Comparison of ENCODE assay signal across 12 mouse cellular contexts in the genomic region with DNA sequence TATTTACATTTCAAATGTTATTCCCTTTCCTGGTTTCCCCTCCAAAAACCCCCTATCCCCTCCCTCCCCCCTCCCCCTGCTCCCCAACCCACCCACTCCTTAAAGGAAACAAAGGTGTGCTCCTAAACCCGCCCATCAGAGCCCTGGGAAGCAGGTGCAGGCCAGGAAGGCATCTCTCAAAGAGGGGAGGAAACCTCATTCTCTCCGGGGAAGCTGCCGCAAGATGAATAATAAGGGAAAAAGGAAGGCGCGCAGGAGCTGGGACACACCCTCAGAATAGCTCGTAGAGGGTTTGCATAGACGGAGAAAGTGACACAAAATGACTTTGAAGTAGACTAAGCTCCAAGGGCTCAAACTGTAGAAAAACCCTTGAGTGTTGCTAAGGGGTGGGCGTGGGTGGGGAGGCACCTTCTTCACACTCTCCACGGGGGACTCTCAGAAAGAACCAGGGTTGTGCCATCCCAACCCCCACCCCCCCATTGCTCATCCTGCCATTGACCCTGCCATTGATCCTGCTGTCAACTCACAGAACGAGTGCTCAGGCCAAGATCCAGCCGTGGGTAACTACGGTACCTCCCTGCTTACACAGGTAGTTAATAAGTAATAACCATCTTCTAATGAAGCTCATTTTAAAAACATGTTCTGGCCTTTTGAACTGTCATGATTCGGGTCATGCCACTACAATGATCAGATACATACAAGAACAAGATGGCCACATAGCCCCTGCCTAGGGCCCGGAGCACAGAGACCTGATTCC. TPM values are rescaled to one million over a fixed set of nuclear protein-coding genes. Genes with fewer than 3 reads are reported as not detected.
DNase-seq lines count a peak whose midpoint lies in the region; ATAC-seq and TF ChIP-seq lines count a peak whose summit lies in the region.
"Had no signal": no experiment of that assay in that cellular context is flagged by ENCODE, and none has a peak within 500 bp of the region (broad histone marks: within the 10 kb centered on the region; RNA-seq: fewer than 3 reads in every experiment).

No protein-coding gene starts in this region.

- no peak overlapping the region for H3K4me3 ChIP-seq in heart, embryonic 11.5 days (ENCODE audit: low read depth, low read length)
- H3K4me3 ChIP-seq in lung, embryonic 14.5 days (ENCODE audit: low read depth, low read length): no peak overlapping the region
- no peak overlapping the region for H3K4me3 ChIP-seq in lung, postnatal 0 days (ENCODE audit: low read depth, low read length)
- no peak overlapping the region for H3K4me3 ChIP-seq in forebrain, postnatal 0 days (ENCODE audit: low read depth, low read length)
- H3K4me3 ChIP-seq in stomach, embryonic 15.5 days (replicated peaks): no peak overlapping the region
- H3K4me3 ChIP-seq: embryonic facial prominence, embryonic 12.5 days; left cerebral cortex, adult 2 months had no signal

- 24% methylated on average over 14 of the region's 14 CpGs for WGBS in heart, embryonic 11.5 days (ENCODE audit: insufficient replicate concordance)
- WGBS in lung, embryonic 14.5 days: 17% methylated on average over 14 of the region's 14 CpGs
- WGBS in lung, postnatal 0 days: 29% methylated on average over 14 of the region's 14 CpGs
- 43% methylated on average over 14 of the region's 14 CpGs for WGBS in forebrain, postnatal 0 days
- WGBS in stomach, embryonic 15.5 days: 24% methylated on average over 14 of the region's 14 CpGs

- H3K9me3 ChIP-seq in heart, embryonic 11.5 days (replicated peaks; ENCODE audit: control insufficient read depth, low read length): no peaks in the 10 kb centered on the region
- H3K9me3 ChIP-seq in lung, embryonic 14.5 days (ENCODE audit: low read depth, low read length): no peaks in the 10 kb centered on the region
- H3K9me3 ChIP-seq in lung, postnatal 0 days (ENCODE audit: low read length): no peaks in the 10 kb centered on the region
- H3K9me3 ChIP-seq in forebrain, postnatal 0 days (ENCODE audit: low read length): no peaks in the 10 kb centered on the region
- H3K9me3 ChIP-seq in stomach, embryonic 15.5 days: no peaks in the 10 kb centered on the region
- H3K9me3 ChIP-seq: embryonic facial prominence, embryonic 12.5 days had no signal

- H3K4me1 ChIP-seq in heart, embryonic 11.5 days (ENCODE audit: control insufficient read depth, insufficient read depth, low read length): 0 out of 2 replicates have a peak, but pooled peaks cover 2% of the 10 kb centered on the region
- no peaks in the 10 kb centered on the region for H3K4me1 ChIP-seq in lung, embryonic 14.5 days (ENCODE audit: insufficient read depth)
- H3K4me1 ChIP-seq in lung, postnatal 0 days (ENCODE audit: insufficient read depth, low read depth, low read length): no peaks in the 10 kb centered on the region
- 0 out of 2 replicates have a peak, but pooled peaks cover 3% of the 10 kb centered on the region for H3K4me1 ChIP-seq in forebrain, postnatal 0 days (ENCODE audit: insufficient read depth)
- no peaks in the 10 kb centered on the region for H3K4me1 ChIP-seq in stomach, embryonic 15.5 days
- H3K4me1 ChIP-seq: embryonic facial prominence, embryonic 12.5 days had no signal

- no peaks in the 10 kb centered on the region for H3K36me3 ChIP-seq in heart, embryonic 11.5 days (ENCODE audit: control insufficient read depth, insufficient read depth, low read length)
- no peaks in the 10 kb centered on the region for H3K36me3 ChIP-seq in lung, embryonic 14.5 days (ENCODE audit: insufficient read depth)
- peaks cover 2% of the 10 kb centered on the region; the same call in 1 of the 2 replicates for H3K36me3 ChIP-seq in lung, postnatal 0 days (ENCODE audit: insufficient read depth, low read length)
- H3K36me3 ChIP-seq in forebrain, postnatal 0 days (ENCODE audit: insufficient read depth): no peaks in the 10 kb centered on the region
- H3K36me3 ChIP-seq in stomach, embryonic 15.5 days: 0 out of 2 replicates have a peak, but pooled peaks cover 4% of the 10 kb centered on the region
- H3K36me3 ChIP-seq: embryonic facial prominence, embryonic 12.5 days had no signal

- DNase-seq in heart, adult 8-10 months (ENCODE audit: low spot score): no peak
- no peak for DNase-seq in lung, embryonic 14.5 days
- no peak for DNase-seq in lung, postnatal 0 days (ENCODE audit: low spot score)
- peak; percentile 13 for DNase-seq in forebrain, postnatal 0 days
- DNase-seq in layer of hippocampus, adult 8-10 months (ENCODE audit: low spot score in 2 of 2): no peak
- no peak for DNase-seq in right cerebral cortex, postnatal 10 days (ENCODE audit: low spot score in 2 of 2)
- DNase-seq: cerebellum, adult 9-11 months had no signal

- no peak for TF ChIP-seq CTCF in lung, embryonic 14.5 days (IDR thresholded peaks at IDR 0.05; ENCODE audit: low read depth)
- TF ChIP-seq CTCF in lung, postnatal 0 days (IDR thresholded peaks at IDR 0.05): no peak
- TF ChIP-seq CTCF in forebrain, postnatal 0 days (IDR thresholded peaks at IDR 0.05; ENCODE audit: low read depth): no peak

- H3K27me3 ChIP-seq in heart, embryonic 11.5 days (ENCODE audit: control insufficient read depth, insufficient read depth, low read length): peaks cover 5% of the 10 kb centered on the region; the same call in 1 of the 2 replicates
- no peaks in the 10 kb centered on the region for H3K27me3 ChIP-seq in lung, embryonic 14.5 days (ENCODE audit: insufficient read depth, low read length)
- H3K27me3 ChIP-seq in lung, postnatal 0 days (replicated peaks; ENCODE audit: insufficient read depth, low read length): no peaks in the 10 kb centered on the region
- H3K27me3 ChIP-seq in forebrain, postnatal 0 days (ENCODE audit: insufficient read depth, low read length): no peaks in the 10 kb centered on the region
- H3K27me3 ChIP-seq in stomach, embryonic 15.5 days (replicated peaks): no peaks in the 10 kb centered on the region

- TF ChIP-seq EP300 in lung, postnatal 0 days (IDR thresholded peaks at IDR 0.05): no peak

- H3K9ac ChIP-seq in heart, embryonic 11.5 days (ENCODE audit: low read depth, low read length): no peak overlapping the region
- H3K9ac ChIP-seq in lung, embryonic 14.5 days: no peak overlapping the region
- no peak overlapping the region for H3K9ac ChIP-seq in lung, postnatal 0 days (replicated peaks; ENCODE audit: low read depth)
- H3K9ac ChIP-seq in forebrain, postnatal 0 days: 0 out of 2 replicates have a peak overlapping the region, but pooled peaks have one; percentile 25
- no peak overlapping the region for H3K9ac ChIP-seq in stomach, embryonic 15.5 days
- H3K9ac ChIP-seq: embryonic facial prominence, embryonic 12.5 days; liver, embryonic 14.5 days had no signal

- no peak overlapping the region for H3K27ac ChIP-seq in heart, embryonic 11.5 days (ENCODE audit: low read depth, low read length)
- no peak overlapping the region for H3K27ac ChIP-seq in lung, embryonic 14.5 days (ENCODE audit: low read depth)
- no peak overlapping the region for H3K27ac ChIP-seq in lung, postnatal 0 days (ENCODE audit: low read length)
- H3K27ac ChIP-seq in forebrain, postnatal 0 days (ENCODE audit: low read depth, low read length): no peak overlapping the region
- no peak overlapping the region for H3K27ac ChIP-seq in stomach, embryonic 15.5 days
- H3K27ac ChIP-seq: embryonic facial prominence, embryonic 12.5 days; left cerebral cortex, adult 2 months; liver, embryonic 14.5 days had no signal

- H3K4me2 ChIP-seq in heart, embryonic 11.5 days: peak overlapping the region; percentile 51; the same call in 1 of the 2 replicates
- peak overlapping the region; percentile 39; the same call in 1 of the 2 replicates for H3K4me2 ChIP-seq in lung, embryonic 14.5 days
- no peak overlapping the region for H3K4me2 ChIP-seq in lung, postnatal 0 days (replicated peaks; ENCODE audit: low read depth, low read length)
- H3K4me2 ChIP-seq in forebrain, postnatal 0 days (ENCODE audit: low read depth): peak overlapping the region; percentile 46
- 0 out of 2 replicates have a peak overlapping the region, but pooled peaks have one; percentile 2 for H3K4me2 ChIP-seq in stomach, embryonic 15.5 days
- H3K4me2 ChIP-seq: embryonic facial prominence, embryonic 12.5 days had no signal

- ATAC-seq in heart, embryonic 11.5 days (replicated peaks; ENCODE audit: insufficient number of reproducible peaks, low FRiP score, low TSS enrichment): no peak
- no peak for ATAC-seq in lung, embryonic 14.5 days (ENCODE audit: insufficient read depth)
- ATAC-seq in lung, postnatal 0 days: no peak
- no peak; the same call in 1 of the 2 replicates for ATAC-seq in forebrain, postnatal 0 days
- no peak; the same call in 1 of the 2 replicates for ATAC-seq in stomach, embryonic 15.5 days (ENCODE audit: insufficient read depth, low FRiP score, low read depth)

RNA-seq across cellular contexts. Expression of gene Ddx58, which starts 18.4 kb away (rescaled TPM):
- 5.3 and 5.8 TPM in 2 replicates for polyA plus RNA-seq in heart, embryonic 11.5 days (2014; fragmentation: Nextera tagmentation; extraction: Ambion mirVana)
- 1 to 10 TPM; 6.3 to 9.0 (median 7.0) TPM for total RNA-seq in heart, adult 8-10 months (2022)
- polyA plus RNA-seq in lung, embryonic 14.5 days (2014; fragmentation: Nextera tagmentation; extraction: Ambion mirVana): 7.6 and 9.2 TPM in 2 replicates
- polyA plus RNA-seq in lung, postnatal 0 days (2015; fragmentation: Nextera tagmentation; extraction: Ambion mirVana): 15.3 and 18.1 TPM in 2 replicates
- total RNA-seq in forebrain, postnatal 0 days (2014; rRNA removed): 5.5 and 7.6 TPM in 2 replicates
- 1.7 and 2.8 TPM in 2 replicates for polyA plus RNA-seq in forebrain, postnatal 0 days (2015; fragmentation: Nextera tagmentation; extraction: Ambion mirVana)
- polyA plus RNA-seq in stomach, embryonic 15.5 days (2015; fragmentation: Nextera tagmentation; extraction: Ambion mirVana): 13.2 and 13.6 TPM in 2 replicates
- 1 to 10 TPM; 3.7 to 8.2 (median 6.8) TPM for total RNA-seq in layer of hippocampus, adult 8-10 months (2022)

RNA-seq across cellular contexts. Expression of gene Smim27, which starts 48.2 kb away (rescaled TPM):
- 29.0 and 32.0 TPM in 2 replicates for polyA plus RNA-seq in heart, embryonic 11.5 days (2014; fragmentation: Nextera tagmentation; extraction: Ambion mirVana)
- total RNA-seq in heart, adult 8-10 months (2022): 10 to 100 TPM; 38.6 to 57.0 (median 48.2) TPM
- polyA plus RNA-seq in lung, embryonic 14.5 days (2014; fragmentation: Nextera tagmentation; extraction: Ambion mirVana): 24.0 and 32.4 TPM in 2 replicates
- 45.6 and 57.1 TPM in 2 replicates for polyA plus RNA-seq in lung, postnatal 0 days (2015; fragmentation: Nextera tagmentation; extraction: Ambion mirVana)
- total RNA-seq in forebrain, postnatal 0 days (2014; rRNA removed): 3.8 and 4.3 TPM in 2 replicates
- polyA plus RNA-seq in forebrain, postnatal 0 days (2015; fragmentation: Nextera tagmentation; extraction: Ambion mirVana): 17.0 and 24.5 TPM in 2 replicates
- polyA plus RNA-seq in stomach, embryonic 15.5 days (2015; fragmentation: Nextera tagmentation; extraction: Ambion mirVana): 29.1 and 53.0 TPM in 2 replicates
- total RNA-seq in layer of hippocampus, adult 8-10 months (2022): 10 to 100 TPM; 11.1 to 27.8 (median 17.2) TPM

RNA-seq across cellular contexts. Expression of gene Topors, which starts 48.5 kb away (rescaled TPM):
- polyA plus RNA-seq in heart, embryonic 11.5 days (2014; fragmentation: Nextera tagmentation; extraction: Ambion mirVana): 34.5 and 35.5 TPM in 2 replicates
- total RNA-seq in heart, adult 8-10 months (2022): 10 to 100 TPM in 3 of 4 experiments, 1 to 10 TPM in 1; 9.4 to 11.5 (median 10.1) TPM
- polyA plus RNA-seq in lung, embryonic 14.5 days (2014; fragmentation: Nextera tagmentation; extraction: Ambion mirVana): 49.3 and 50.6 TPM in 2 replicates
- polyA plus RNA-seq in lung, postnatal 0 days (2015; fragmentation: Nextera tagmentation; extraction: Ambion mirVana): 25.4 and 27.9 TPM in 2 replicates
- 27.6 and 35.1 TPM in 2 replicates for total RNA-seq in forebrain, postnatal 0 days (2014; rRNA removed)
- polyA plus RNA-seq in forebrain, postnatal 0 days (2015; fragmentation: Nextera tagmentation; extraction: Ambion mirVana): 23.1 and 29.4 TPM in 2 replicates
- polyA plus RNA-seq in stomach, embryonic 15.5 days (2015; fragmentation: Nextera tagmentation; extraction: Ambion mirVana): 39.5 and 41.8 TPM in 2 replicates
- total RNA-seq in layer of hippocampus, adult 8-10 months (2022): 10 to 100 TPM; 19.1 to 21.3 (median 21.0) TPM

RNA-seq across cellular contexts. Expression of gene Ndufb6, which starts 58.0 kb away (rescaled TPM):
- 476 and 490 TPM in 2 replicates for polyA plus RNA-seq in heart, embryonic 11.5 days (2014; fragmentation: Nextera tagmentation; extraction: Ambion mirVana)
- total RNA-seq in heart, adult 8-10 months (2022): 100 to 1,000 TPM; 477 to 496 (median 482) TPM
- 284 and 295 TPM in 2 replicates for polyA plus RNA-seq in lung, embryonic 14.5 days (2014; fragmentation: Nextera tagmentation; extraction: Ambion mirVana)
- polyA plus RNA-seq in lung, postnatal 0 days (2015; fragmentation: Nextera tagmentation; extraction: Ambion mirVana): 207 and 222 TPM in 2 replicates
- total RNA-seq in forebrain, postnatal 0 days (2014; rRNA removed): 187 and 250 TPM in 2 replicates
- polyA plus RNA-seq in forebrain, postnatal 0 days (2015; fragmentation: Nextera tagmentation; extraction: Ambion mirVana): 392 and 475 TPM in 2 replicates
- 324 and 340 TPM in 2 replicates for polyA plus RNA-seq in stomach, embryonic 15.5 days (2015; fragmentation: Nextera tagmentation; extraction: Ambion mirVana)
- total RNA-seq in layer of hippocampus, adult 8-10 months (2022): 100 to 1,000 TPM; 158 to 176 (median 167) TPM
